Mouse (Mus musculus) lung, postnatal 36 days (tissue): ENCODE results near the gene Nr2c1.
A peak's percentile ranks its signal among the peaks of the same experiment; 100 is the strongest.

Source experiments
- DNase-seq: peaks from one replicate; pipeline ENCODE4 v3.0.0; 2022; ENCODE audit warnings: mixed read lengths

Nr2c1 gene

DNA sequence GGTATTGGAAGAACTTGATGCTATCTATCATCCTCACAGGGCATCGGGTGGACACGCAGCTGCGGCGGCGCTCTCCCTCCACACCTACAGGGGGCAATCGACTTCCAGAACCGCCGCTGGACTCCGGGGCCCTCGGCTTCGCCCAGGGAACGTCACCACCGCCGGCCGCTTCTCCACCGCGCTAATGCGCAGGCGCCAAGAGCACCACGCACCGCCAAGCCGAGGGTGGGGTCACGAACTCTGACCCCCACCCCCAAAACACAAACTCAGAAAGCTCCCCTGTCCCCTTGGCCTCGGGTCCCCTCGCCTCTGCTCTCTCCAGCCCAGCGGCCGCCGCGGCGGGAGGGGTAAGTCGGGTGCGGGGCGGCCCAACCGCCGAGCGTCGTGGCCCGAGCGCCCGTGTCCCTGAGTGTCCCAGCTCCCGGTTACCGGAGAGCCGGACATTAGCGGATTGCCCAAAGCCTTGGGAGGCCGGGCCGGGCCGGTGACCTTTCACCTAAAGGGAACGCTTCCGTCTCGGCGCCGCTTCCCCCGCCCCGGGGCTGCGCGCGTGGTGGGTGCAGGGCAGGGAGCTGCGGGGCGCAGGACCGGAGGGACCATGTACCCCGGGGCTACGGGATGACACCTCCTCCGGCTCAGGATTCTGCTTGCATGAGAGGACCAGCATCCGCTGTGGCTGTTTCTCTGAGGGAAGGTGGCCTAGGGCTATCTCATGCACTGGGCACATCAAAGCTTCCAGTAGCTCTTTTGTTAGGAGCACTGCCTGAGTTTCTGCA, at the start of gene Nr2c1:
TSS of gene Nr2c1 (plus strand) at position 268 of the 776 bp plus-strand sequence.
- peak; percentile 93 for DNase-seq

DNA sequence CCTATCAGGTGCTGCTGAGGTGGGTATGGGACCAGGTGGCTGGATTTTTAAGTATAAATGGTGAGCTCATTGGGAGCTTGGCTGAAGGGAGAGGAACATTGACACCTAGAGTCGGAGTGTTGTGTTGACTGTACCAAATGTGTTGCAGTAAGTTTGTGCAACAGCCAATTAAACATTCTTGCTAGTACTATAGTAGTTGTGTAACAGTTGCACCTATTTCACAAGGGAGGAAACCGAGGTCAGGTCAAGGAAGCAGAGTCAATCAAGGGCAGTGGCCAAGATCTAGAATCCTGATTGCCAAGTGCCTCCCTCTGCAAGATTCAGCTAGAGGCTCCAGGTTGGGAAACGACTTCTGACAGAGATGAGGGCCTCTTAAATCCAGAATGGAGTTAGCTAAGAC, 49.7 kb upstream of the Nr2c1 start:
- DNase-seq: peak; percentile 90

GRCm38 (mm10) chr10:94105498-94105897, 42.3 kb upstream of the Nr2c1 start:
- no peak for DNase-seq

DNA sequence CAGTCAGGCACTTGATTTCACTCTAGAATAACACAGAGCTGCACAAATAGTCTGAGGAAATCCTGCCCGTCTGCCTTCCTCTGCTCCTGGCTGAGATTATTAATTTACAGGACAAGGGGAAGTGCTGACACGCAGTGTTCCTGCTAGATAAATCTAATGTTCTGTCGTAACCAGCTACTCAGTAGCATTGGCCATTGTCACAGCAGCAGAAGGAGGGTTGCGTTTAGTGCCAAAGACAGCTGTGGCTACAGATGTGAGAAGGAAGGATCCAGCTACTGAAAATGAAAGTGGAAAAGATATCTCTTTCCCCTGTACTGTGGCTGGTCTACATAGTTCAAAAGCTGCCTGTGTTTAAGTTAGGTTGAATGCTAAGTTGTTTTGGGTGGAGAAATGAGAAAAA, 40.7 kb upstream of the Nr2c1 start:
- peak; percentile 69 for DNase-seq

DNA sequence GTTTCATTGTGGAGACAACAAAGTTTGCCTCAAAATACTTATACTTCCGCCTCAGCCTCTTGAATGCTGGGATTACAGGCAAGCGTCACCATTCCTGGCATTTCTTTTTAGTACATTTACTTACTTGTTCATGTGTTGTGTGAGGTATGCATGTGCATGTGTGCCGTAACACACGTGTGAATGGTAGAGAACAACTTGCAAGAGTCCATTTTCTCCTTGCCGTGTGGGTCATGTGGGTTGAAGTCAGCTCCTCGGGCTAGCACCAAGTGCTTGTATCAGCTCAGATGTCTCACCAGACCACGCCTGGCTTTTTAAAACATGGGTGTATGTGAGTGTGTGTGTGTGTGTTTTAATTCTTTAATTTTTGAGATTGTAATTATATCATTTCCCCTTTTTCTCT, 40.2 kb upstream of the Nr2c1 start:
- no peak for DNase-seq

- no peak for DNase-seq
These were observed 39.0 kb upstream of the Nr2c1 start for GRCm38 (mm10) chr10:94108791-94109190.

- no peak for DNase-seq
These were observed 36.7 kb upstream of the Nr2c1 start for GRCm38 (mm10) chr10:94110834-94111754.

DNA sequence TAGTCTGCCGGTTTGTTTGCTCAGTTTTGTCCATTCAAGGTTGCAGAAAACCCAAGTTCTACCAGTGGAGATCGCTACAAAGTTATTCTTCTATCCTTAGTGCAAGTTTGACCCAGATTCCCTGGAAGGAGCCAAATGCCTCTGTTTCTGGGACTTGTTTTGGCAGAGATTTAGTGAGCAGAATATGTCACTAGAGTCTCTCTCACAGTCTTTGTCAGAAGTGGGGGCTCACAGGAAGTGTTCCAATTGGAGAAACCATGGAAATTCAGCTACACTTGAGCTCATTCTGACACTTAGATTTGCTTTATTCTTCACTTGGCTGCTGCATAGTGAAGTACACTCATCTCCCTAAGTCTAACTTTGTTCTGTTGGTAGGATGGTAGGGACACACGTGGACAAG, 35.6 kb upstream of the Nr2c1 start:
- no peak for DNase-seq

DNA sequence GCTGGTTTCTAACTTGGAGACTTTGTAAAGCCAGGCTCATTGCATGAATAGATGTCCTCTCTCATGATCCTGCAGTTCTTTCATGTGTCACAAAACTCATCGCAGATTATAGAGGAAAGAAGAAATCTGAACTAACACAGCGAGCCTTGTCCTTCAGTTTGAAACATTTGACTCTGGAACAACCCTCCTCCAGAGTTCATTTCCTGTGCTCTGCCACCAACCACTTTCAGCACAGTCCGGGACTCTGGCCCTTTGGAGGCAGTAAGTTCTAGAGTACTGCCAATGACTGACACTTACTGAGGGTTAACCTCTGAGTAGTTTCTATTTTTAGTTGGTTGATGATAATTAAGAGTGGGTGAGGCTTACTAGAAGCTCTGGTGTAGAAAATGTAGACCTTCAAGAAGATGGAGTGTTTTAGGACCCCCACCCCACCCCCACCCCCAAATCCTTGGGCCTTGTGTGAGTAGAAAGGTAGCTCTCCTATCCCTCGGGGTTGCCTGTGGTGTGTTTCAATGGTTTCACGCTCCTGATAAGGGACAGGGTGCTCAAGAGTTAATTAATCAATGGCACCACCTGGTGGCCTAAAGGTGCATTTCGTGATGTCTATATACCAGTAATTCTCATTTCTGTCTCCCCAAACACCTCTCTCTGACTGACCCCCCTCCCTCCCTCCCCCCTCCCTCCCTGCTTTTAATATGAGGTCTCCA, 31.8 kb upstream of the Nr2c1 start:
- peak; percentile 95 for DNase-seq

DNA sequence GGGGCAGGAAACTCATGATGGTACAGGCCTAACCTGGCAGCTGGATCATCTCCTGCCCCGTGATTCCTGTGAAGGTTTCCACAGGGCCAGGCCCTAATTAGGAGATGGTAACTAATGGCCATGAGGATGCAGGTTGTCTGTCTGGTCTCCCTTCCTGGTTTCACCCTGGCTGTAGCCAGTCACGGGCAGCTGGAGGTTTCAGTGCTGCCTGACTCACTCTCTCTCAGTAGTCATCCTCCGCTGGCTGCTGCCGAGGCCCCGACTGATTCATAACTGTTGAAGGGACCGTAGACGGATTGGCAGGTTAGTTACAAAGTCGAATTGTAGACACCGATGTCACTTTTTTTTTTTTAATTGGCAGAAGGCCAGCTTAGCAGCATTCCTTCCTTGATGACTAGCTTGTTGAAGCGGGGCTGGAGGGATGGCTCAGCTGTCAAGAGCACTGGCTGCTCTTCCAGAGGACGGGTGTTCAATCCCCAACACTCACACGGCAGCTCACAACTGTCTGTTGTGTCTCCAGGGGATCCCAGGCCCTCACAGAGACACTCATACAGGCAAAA, 31.0 kb upstream of the Nr2c1 start:
- no peak for DNase-seq

DNA sequence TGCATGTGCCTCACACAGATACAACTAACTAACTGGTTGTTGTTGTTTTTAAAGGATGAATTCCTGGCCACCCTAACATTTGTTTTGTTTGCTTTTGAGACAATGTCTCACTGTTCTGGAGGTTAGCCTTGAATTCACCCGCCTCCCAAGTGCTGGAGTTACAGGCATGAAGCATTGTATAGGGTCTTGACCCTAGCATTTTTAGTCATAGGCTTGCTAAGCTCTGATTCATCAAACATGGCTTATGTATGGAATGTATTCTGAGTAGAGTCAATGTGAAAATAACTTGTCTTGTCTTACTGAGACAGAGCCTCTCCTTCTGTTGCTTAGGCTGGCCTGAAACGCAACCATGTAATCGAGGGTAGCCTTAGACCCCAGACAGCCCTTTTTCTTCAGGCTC, 29.9 kb upstream of the Nr2c1 start:
- no peak for DNase-seq

GRCm38 (mm10) chr10:94118993-94119392, 28.8 kb upstream of the Nr2c1 start:
- no peak for DNase-seq

- DNase-seq: no peak
These were observed 27.1 kb upstream of the Nr2c1 start for GRCm38 (mm10) chr10:94120676-94121075.

GRCm38 (mm10) chr10:94122595-94122994, 25.2 kb upstream of the Nr2c1 start:
- no peak for DNase-seq

- no peak for DNase-seq
These were observed 24.2 kb upstream of the Nr2c1 start for GRCm38 (mm10) chr10:94123581-94123980.

DNA sequence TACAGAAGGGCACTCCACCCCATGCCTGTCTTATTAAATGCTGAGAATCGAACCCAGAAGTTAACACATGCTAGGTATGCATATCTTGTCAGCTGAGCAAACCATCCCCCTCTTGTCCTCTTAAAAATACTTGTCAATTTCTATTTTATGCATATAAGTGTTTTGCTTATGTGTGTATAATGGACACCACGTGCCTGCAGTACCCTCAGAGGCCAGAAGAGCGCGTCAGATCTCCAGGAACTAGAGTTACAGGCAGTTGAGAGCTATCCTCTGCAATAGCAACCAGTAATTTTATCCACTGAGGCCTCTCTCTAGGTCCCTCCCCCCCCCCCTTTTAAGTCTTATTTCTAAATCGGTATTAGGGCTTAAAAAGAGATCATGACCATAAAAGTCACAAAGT, 23.4 kb upstream of the Nr2c1 start:
- peak; percentile 42 for DNase-seq

DNA sequence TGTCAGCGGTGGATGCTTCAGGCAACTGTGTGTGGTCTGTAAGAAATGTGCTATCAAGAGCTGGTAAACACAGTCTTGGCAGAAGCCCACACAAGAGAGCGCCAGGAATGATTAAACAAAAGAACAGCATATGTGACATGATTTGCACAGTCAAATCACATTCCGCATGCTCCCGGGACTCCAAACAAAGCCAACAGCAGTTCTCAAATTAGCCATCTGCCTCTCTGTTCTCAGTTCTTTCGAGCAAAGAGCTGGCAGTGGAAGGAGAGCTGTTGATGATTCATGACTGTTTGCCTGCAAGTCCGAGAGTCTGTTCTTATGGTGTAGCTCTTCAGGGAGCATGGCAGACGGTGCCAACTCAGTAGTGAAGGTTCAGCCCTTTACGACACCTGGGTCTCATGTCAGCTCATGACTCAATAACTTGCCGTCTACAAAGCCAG, 18.1 kb upstream of the Nr2c1 start:
- peak; percentile 77 for DNase-seq

DNA sequence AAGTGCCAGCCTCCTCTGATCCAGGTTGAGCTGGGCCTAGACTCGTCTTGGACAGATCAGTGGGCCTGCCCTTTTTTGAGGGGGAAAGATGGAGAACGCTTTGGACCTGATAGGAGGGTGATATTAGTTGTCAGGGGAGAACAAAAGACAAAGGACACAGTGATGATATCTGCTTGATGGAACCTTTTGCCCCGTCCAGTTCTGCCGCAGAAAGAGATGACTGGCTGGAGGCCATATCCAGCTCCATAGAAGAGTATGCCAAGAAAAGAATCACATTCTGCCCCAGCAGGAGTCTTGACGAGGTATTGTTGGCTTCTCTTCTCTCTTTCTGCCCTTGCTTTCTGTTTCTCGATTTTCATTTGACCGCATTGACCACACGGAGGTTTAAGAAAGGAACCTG, 14.7 kb upstream of the Nr2c1 start:
- no peak for DNase-seq

DNA sequence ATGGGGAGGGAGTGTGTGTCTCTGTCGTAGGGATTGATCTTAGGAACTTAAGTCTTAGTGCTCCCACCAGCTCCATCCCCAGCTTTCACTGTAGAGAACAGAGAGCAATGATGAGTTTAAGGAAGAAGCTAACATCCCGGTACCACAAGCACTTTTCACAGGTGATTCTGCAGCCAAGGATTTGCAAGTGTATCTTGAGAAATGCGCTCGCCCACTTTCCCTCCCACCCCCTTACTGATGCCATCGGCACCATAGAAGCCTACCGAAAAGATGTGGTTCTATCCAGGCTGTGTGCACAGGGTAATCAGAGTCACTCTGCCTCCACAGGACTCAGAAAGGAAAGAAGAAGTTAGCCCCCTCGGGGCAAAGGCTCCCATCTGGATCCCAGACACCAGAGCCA, 14.1 kb upstream of the Nr2c1 start:
- no peak for DNase-seq

DNA sequence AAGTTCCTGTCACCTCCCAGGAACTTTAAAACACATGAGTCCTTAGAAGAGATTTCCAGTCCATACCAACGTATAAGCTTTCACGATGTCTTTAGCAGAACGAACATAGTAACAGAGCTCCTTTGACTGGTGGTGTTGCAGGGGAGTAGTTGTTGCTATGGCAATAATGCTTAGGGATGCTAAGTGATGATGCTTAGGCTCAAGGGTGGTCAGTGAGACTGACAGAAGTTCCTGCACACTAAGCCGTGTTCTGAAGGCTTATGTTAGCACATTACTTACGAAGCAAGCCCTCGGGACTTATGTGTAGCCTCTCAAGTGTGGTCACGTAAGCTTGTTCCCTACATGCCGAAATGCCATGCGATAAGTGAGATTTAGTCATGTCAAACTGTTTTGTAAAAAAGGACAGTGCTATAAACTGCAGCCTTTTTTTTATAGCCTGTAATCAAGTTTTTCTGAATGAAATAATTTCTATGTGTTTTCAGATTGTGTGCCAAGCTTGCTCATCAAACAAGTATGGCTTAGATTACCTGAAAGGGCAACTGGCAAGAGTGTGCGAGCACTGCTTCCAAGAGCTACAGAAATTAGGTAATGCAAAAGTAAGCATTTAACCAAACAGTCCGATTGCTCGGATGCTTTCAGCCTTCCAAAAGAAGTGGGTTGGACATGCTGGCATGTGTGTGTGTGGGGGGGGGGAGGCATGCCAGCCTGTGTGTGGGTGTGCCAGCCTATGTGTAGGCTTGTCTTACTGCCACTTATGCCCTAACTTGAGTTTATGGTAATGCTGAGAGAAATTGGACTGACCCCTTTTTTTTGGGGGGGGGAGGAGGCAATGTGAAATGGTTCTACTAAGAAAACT, 13.1 kb upstream of the Nr2c1 start:
- DNase-seq: no peak

- no peak for DNase-seq
These were observed 8.8 kb upstream of the Nr2c1 start for GRCm38 (mm10) chr10:94138890-94139482.
